Mouse (Mus musculus) embryonic fibroblast, embryonic 13.5 days (primary cell): Measurements from ENCODE around the gene Atl3.

Experiments used
- CTCF ChIP-seq: IDR thresholded peaks from 2 replicates; pipeline ENCODE4 v1.5.1; 2011; ENCODE audit warnings: mild to moderate bottlenecking, control low read depth, low read length, moderate library complexity, borderline replicate concordance; ENCODE audit not compliant: insufficient read depth
- POLR2A ChIP-seq: IDR thresholded peaks from 2 replicates; pipeline ENCODE4 v1.6.1; 2011; ENCODE audit warnings: low read depth, mild to moderate bottlenecking, control low read depth, low read length, moderate library complexity

DNA sequence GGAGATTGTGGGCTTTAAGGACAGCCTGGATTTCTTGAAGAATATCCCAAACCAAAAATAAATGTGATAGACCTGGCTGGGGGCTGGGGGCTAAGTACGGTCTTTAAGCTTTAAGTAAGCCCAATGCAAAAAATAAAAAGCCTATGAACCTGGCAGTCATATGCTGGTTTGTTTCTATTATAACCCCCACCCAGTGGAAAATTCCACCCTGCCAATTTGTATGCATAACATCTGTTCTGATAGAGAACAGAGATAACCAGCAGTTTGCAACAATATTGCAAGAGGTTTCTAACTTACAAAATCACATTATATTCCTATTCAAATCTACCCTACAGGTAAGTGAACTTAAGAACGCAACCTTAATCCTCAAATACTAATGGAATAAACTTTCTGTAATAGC is 23.2 kb upstream of the Atl3 start:
- TF ChIP-seq POLR2A (no peak), CTCF (no peak)
